Mouse (Mus musculus): ENCODE results near the gene Tcn2. TPM values are rescaled to one million over a fixed set of nuclear protein-coding genes. Genes with fewer than 3 reads are reported as not detected.

The Tcn2 gene
- polyA plus RNA-seq, 1 experiment from 2014 or later: 52.1 TPM

DNA sequence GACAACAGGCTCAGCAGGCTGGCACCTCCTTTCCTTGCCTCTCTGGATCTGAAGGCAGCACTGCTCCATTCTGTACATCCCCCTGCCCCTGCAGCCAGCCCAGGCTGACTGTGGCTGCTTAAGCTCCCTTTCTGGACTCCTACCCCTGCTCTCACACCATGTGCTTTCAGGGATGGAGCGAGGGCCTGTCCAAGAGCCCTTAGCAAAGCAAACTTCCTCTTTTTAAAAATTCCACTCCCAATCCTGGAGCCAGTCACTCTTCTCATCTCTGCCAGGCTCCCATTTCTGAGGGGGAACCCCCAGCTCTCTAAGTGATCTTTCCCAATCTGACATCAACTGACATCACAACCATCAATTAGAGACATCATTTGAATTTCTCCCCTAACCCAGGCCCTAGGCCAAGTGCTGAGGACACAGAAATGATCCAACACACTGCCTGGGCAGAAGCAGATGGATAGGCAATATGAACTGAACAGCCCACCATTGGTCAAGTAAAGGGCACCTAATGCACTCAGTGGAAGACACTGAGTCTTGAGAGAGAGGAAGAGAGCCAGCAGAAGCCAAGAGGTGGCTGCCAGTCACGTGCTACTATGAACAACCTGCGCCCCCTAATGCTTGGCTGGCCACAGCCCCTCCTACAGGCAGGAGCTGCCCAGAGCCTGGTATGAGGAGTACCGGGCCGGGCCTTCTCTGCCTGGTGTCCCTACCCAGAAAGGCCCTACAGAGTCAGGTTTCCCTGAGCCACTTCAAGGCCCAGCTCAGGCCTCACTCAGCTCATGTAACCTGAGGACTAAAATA lies 21.2 kb downstream of the Tcn2 start:
- Histone ChIP-seq H3K9ac (no peak overlapping the region), H3K9me3 (no peaks in the 10 kb centered on the region), H3K4me1 (peaks cover 38% of the 10 kb centered on the region), H3K36me3 (no peaks in the 10 kb centered on the region), H3K27ac (no peak overlapping the region), H3K4me2 (peak overlapping the region; percentile 4; the same call in 1 of the 2 replicates), H3K4me3 (no peak overlapping the region), H3K27me3 (peaks cover 9% of the 10 kb centered on the region; the same call in 1 of the 2 replicates)
- no peak for ATAC-seq (ENCODE audit: borderline replicate concordance, extremely low read depth, low FRiP score, low TSS enrichment)
- 59% methylated on average over 5 of the region's 5 CpGs for WGBS

GRCm38 (mm10) chr11:3909236-3909635 lies 22.7 kb downstream of the Tcn2 start:
- H3K27me3 ChIP-seq: peaks cover 9% of the 10 kb centered on the region; the same call in 1 of the 2 replicates
- H3K4me2 ChIP-seq: no peak overlapping the region
- H3K36me3 ChIP-seq: no peaks in the 10 kb centered on the region
- 89% methylated on average over 4 of the region's 4 CpGs for WGBS
- no peaks in the 10 kb centered on the region for H3K9me3 ChIP-seq
- no peak for ATAC-seq (ENCODE audit: borderline replicate concordance, extremely low read depth, low FRiP score, low TSS enrichment)
- no peak overlapping the region for H3K4me3 ChIP-seq
- peaks cover 36% of the 10 kb centered on the region for H3K4me1 ChIP-seq
- no peak overlapping the region for H3K27ac ChIP-seq
- H3K9ac ChIP-seq: no peak overlapping the region

- no peak overlapping the region for H3K27ac ChIP-seq
- no peaks in the 10 kb centered on the region for H3K27me3 ChIP-seq
- no peaks in the 10 kb centered on the region for H3K36me3 ChIP-seq
- ATAC-seq (ENCODE audit: borderline replicate concordance, extremely low read depth, low FRiP score, low TSS enrichment): no peak
- no peaks in the 10 kb centered on the region for H3K9me3 ChIP-seq
- no peak overlapping the region for H3K4me3 ChIP-seq
- H3K4me2 ChIP-seq: no peak overlapping the region
- 93% methylated on average over 1 of the region's 1 CpGs for WGBS
- no peak overlapping the region for H3K9ac ChIP-seq
- H3K4me1 ChIP-seq: peaks cover 12% of the 10 kb centered on the region
Observed at GRCm38 (mm10) chr11:3905446-3905845, 26.5 kb downstream of the Tcn2 start.

GRCm38 (mm10) chr11:3904673-3905072 lies 27.3 kb downstream of the Tcn2 start:
- Histone ChIP-seq H3K4me2 (no peak overlapping the region), H3K9me3 (no peaks in the 10 kb centered on the region), H3K4me3 (no peak overlapping the region), H3K27ac (no peak overlapping the region), H3K27me3 (no peaks in the 10 kb centered on the region), H3K9ac (no peak overlapping the region), H3K4me1 (peaks cover 7% of the 10 kb centered on the region; the same call in 1 of the 2 replicates), H3K36me3 (no peaks in the 10 kb centered on the region)
- no peak for ATAC-seq (ENCODE audit: borderline replicate concordance, extremely low read depth, low FRiP score, low TSS enrichment)
- 73% methylated on average over 6 of the region's 6 CpGs for WGBS

DNA sequence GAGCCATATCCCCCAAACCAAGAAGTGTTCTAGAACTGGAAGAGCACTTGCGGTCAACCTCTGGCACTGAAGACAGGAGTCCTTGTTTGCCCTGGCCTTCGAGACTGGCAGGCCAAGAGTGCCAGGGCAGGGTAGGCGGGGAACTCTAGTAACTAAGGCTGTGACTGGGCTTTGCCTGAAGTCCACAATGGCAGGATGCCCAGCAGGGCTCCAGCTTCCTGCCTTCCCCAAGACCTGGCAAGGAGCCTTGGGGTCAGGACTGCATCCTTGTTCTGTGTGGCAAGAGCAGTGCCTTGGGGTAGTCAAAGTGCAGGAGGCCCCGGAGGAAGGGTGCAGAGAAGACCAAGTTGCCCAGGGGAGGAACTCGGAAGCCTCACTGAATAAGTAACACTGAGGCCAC lies 28.9 kb downstream of the Tcn2 start:
- Histone ChIP-seq H3K4me3 (no peak overlapping the region), H3K9ac (no peak overlapping the region), H3K27me3 (no peaks in the 10 kb centered on the region), H3K9me3 (no peaks in the 10 kb centered on the region), H3K27ac (no peak overlapping the region), H3K4me2 (no peak overlapping the region), H3K4me1 (peaks cover 7% of the 10 kb centered on the region; the same call in 1 of the 2 replicates), H3K36me3 (no peaks in the 10 kb centered on the region; the same call in 1 of the 2 replicates)
- 63% methylated on average over 5 of the region's 5 CpGs for WGBS
- no peak for ATAC-seq (ENCODE audit: borderline replicate concordance, extremely low read depth, low FRiP score, low TSS enrichment)

GRCm38 (mm10) chr11:3902516-3902915 lies 29.4 kb downstream of the Tcn2 start:
- no peak for ATAC-seq (ENCODE audit: borderline replicate concordance, extremely low read depth, low FRiP score, low TSS enrichment)
- H3K36me3 ChIP-seq: peaks cover under 1% of the 10 kb centered on the region; the same call in 1 of the 2 replicates
- no peak overlapping the region for H3K4me2 ChIP-seq
- no peak overlapping the region for H3K27ac ChIP-seq
- H3K9me3 ChIP-seq: no peaks in the 10 kb centered on the region
- no peak overlapping the region for H3K9ac ChIP-seq
- H3K27me3 ChIP-seq: no peaks in the 10 kb centered on the region
- WGBS: 85% methylated on average over 3 of the region's 3 CpGs
- H3K4me3 ChIP-seq: no peak overlapping the region
- H3K4me1 ChIP-seq: peaks cover 7% of the 10 kb centered on the region; the same call in 1 of the 2 replicates

DNA sequence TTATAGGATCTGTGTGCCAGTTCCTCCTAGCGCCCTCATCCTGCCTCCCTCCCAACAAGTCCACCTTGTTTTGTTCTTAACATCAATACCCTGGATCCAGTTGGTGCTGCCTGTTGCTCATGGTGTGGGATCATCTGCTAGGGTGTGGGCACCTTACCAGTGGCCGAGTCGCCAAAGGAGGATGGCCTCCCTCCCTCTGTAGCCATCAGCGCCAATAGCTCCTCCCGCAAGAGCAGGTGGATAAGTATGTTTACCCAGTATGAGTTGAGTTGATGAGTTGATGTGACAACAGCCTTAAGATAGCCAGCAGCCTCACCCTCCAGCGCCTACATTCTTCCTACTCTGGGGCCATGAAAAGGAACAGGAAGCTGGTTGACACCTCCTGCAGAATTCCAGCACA lies 31.7 kb downstream of the Tcn2 start:
- no peak for ATAC-seq (ENCODE audit: borderline replicate concordance, extremely low read depth, low FRiP score, low TSS enrichment)
- WGBS: 61% methylated on average over 6 of the region's 6 CpGs
- no peak overlapping the region for H3K27ac ChIP-seq
- H3K4me3 ChIP-seq: no peak overlapping the region
- peaks cover 10% of the 10 kb centered on the region; the same call in 1 of the 2 replicates for H3K4me1 ChIP-seq
- no peak overlapping the region for H3K9ac ChIP-seq
- no peaks in the 10 kb centered on the region for H3K27me3 ChIP-seq
- H3K36me3 ChIP-seq: peaks cover 4% of the 10 kb centered on the region; the same call in 1 of the 2 replicates
- H3K9me3 ChIP-seq: no peaks in the 10 kb centered on the region
- H3K4me2 ChIP-seq: no peak overlapping the region

DNA sequence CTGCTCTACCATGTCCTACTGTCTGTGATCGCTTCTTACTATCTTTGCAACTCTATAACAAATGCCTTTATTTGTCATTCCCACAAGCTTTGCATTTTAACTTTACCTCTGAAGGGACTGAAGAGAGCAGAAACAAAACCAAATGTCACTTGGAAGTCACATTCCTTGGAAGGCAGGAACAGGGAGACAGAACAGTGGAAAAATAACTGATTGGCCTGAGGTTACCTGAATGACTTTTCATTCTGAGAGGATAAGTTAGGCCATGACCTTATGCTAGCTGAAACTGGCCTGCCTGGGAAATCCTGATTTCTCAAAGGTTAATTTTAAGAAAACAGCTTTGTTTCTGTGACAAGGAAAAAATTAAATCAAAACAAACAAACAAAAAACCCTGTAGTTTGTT lies 36.0 kb downstream of the Tcn2 start:
- WGBS: 72% methylated on average over 1 of the region's 1 CpGs
- H3K9me3 ChIP-seq: no peaks in the 10 kb centered on the region
- H3K4me3 ChIP-seq: no peak overlapping the region
- H3K36me3 ChIP-seq: peaks cover 4% of the 10 kb centered on the region; the same call in 1 of the 2 replicates
- ATAC-seq (ENCODE audit: borderline replicate concordance, extremely low read depth, low FRiP score, low TSS enrichment): no peak
- no peak overlapping the region for H3K4me2 ChIP-seq
- H3K27ac ChIP-seq: no peak overlapping the region
- H3K4me1 ChIP-seq: peaks cover 7% of the 10 kb centered on the region; the same call in 1 of the 2 replicates
- H3K9ac ChIP-seq: no peak overlapping the region
- H3K27me3 ChIP-seq: no peaks in the 10 kb centered on the region

- ATAC-seq (ENCODE audit: borderline replicate concordance, extremely low read depth, low FRiP score, low TSS enrichment): no peak
- WGBS: under 1% methylated on average over 10 of the region's 10 CpGs
Observed at GRCm38 (mm10) chr11:3895458-3895857, 36.5 kb downstream of the Tcn2 start.

GRCm38 (mm10) chr11:3894406-3895281 lies 37.3 kb downstream of the Tcn2 start, which contains the start of the genes 4921536K21Rik and Dusp18:
Gene 4921536K21Rik, minus strand, starts transcription at chr11:3895098.
Gene Dusp18, plus strand, starts transcription at chr11:3895240.
- Histone ChIP-seq H3K9me3 (no peaks in the 10 kb centered on the region), H3K4me2 (peak within 1 kb of the TSS; percentile 89), H3K36me3 (peaks cover 4% of the 10 kb centered on the region; the same call in 1 of the 2 replicates), H3K27me3 (no peaks in the 10 kb centered on the region), H3K9ac (peak within 1 kb of the TSS; percentile 44), H3K4me1 (peaks cover 7% of the 10 kb centered on the region; the same call in 1 of the 2 replicates), H3K4me3 (peak within 1 kb of the TSS; percentile 50), H3K27ac (peak within 1 kb of the TSS; percentile 80)
- WGBS: 3% methylated on average over 46 of the region's 46 CpGs
- peak; percentile 98 for ATAC-seq (ENCODE audit: borderline replicate concordance, extremely low read depth, low FRiP score, low TSS enrichment)

More at GRCm38 (mm10) chr11:3895458-3895857, 36.5 kb downstream of the Tcn2 start:
- Histone ChIP-seq H3K4me1 (peaks cover 7% of the 10 kb centered on the region; the same call in 1 of the 2 replicates), H3K9ac (peak overlapping the region; percentile 44; the same call in 1 of the 2 replicates), H3K27me3 (no peaks in the 10 kb centered on the region), H3K4me3 (peak overlapping the region; percentile 50), H3K9me3 (no peaks in the 10 kb centered on the region), H3K36me3 (peaks cover 4% of the 10 kb centered on the region; the same call in 1 of the 2 replicates), H3K4me2 (peak overlapping the region; percentile 89), H3K27ac (peak overlapping the region; percentile 80)

DNA sequence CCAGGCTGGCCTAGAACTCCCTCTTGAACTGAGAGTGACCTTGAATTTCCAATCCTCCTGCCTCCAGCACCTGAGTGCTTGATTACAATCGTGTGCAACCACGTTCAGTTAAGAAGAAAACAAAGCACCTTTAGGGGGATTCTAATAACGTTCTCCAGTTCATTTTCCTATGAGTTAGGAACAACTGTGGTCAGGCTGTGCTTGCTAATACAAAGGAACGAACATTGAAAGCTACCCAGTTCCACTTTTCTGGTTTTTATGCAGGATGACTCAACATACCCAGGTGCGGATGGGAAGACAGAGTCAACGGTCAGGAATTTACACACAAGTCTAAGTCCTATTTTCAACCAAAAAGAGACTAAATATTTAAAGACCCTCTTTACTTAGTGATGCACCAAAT lies 38.0 kb downstream of the Tcn2 start:
- WGBS: 81% methylated on average over 6 of the region's 6 CpGs
- Histone ChIP-seq H3K27me3 (no peaks in the 10 kb centered on the region), H3K4me1 (peaks cover 7% of the 10 kb centered on the region; the same call in 1 of the 2 replicates), H3K9me3 (no peaks in the 10 kb centered on the region), H3K4me2 (peak overlapping the region; percentile 89), H3K36me3 (peaks cover 4% of the 10 kb centered on the region; the same call in 1 of the 2 replicates), H3K27ac (no peak overlapping the region), H3K4me3 (no peak overlapping the region), H3K9ac (no peak overlapping the region)
- no peak for ATAC-seq (ENCODE audit: borderline replicate concordance, extremely low read depth, low FRiP score, low TSS enrichment)
